Mouse (Mus musculus) embryonic stem cell, embryonic (primary cell): ENCODE measurements around the gene Mpp3.

ENCODE experiments used
- CTCF ChIA-PET, 4 experiments: fragments of 300-600 bp in 2 of 4; fragments of 350-600 bp in 2 of 4; sonication (Branson Sonifier 250); formaldehyde crosslinking; loops; one replicate each; lab custom pipeline; 2022; ENCODE audit warnings: inconsistent platforms in 2 of 4; lab: Charles Lee
- POLR2A ChIA-PET, 4 experiments: fragments of 300-600 bp in 2 of 4; fragments of 350-600 bp in 2 of 4; sonication (Branson Sonifier 250); formaldehyde crosslinking; loops; one replicate each; lab custom pipeline; 2022; ENCODE audit warnings: antibody characterized with exemption in 4 of 4, inconsistent platforms in 1 of 4; lab: Charles Lee

Mpp3 gene

GRCm38 (mm10) chr11:101984054-101985025 is 43.9 kb downstream of the Mpp3 start, which contains the start of gene Cfap97d1:
TSS of gene Cfap97d1 (plus strand) at chr11:101984279.
- ChIA-PET CTCF (interaction anchor here (0.5 to 6.5 kb wide), 40 partner anchors 9 to 682 kb away, joined by 3 to 84 read pairs (median 4); partner anchors contain the start of genes Cd300lg (in 2 of the 4), BC030867 (in 1 of the 4), Becn1 (in 1 of the 4) and Tmub2 (in 1 of the 4)), POLR2A (interaction anchor here (0.5 to 4.0 kb wide), 66 partner anchors 8 to 640 kb away, joined by 3 to 37 read pairs (median 4); partner anchors contain the start of genes BC030867 (in 2 of the 4), Etv4 (in 2 of the 4), Cd300lg (in 1 of the 4) and G6pc3 (in 1 of the 4))

DNA sequence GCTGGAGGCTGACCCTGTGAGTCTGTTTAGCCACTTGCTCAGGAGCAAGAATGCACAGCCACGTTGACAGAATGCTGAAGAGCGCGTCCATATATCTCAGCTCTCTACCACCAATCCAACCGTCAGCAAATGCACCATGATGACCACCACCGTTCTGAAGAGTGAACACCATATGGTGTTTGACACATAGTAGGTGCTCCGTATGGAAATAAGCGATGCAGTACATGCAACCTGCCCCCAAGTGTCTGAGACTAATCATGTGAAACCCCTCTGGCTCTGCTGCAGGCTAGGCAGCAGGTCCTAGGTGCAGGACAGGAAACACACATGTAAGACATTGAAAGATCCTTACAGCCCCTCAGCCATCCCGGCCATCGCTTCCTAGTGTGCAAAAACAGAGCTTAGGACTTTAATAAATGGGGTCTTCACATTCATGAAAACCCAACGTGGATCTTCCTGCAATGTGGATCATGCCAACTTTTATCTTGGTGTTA is 44.8 kb downstream of the Mpp3 start:
- CTCF ChIA-PET: interaction anchor here (0.5 to 6.5 kb wide), 32 partner anchors 8 to 325 kb away, joined by 3 to 84 read pairs (median 4); partner anchors contain the start of genes BC030867 (in 1 of the 4) and Cd300lg (in 1 of the 4)
- POLR2A ChIA-PET: interaction anchor here in 3 of 4 experiments (0.6 to 4.0 kb wide), 49 partner anchors 8 to 455 kb away, joined by 3 to 37 read pairs (median 4); partner anchors contain the start of genes BC030867 (in 1 of the 3), Cd300lg (in 1 of the 3), Etv4 (in 1 of the 3) and Lsm12 (in 1 of the 3)

DNA sequence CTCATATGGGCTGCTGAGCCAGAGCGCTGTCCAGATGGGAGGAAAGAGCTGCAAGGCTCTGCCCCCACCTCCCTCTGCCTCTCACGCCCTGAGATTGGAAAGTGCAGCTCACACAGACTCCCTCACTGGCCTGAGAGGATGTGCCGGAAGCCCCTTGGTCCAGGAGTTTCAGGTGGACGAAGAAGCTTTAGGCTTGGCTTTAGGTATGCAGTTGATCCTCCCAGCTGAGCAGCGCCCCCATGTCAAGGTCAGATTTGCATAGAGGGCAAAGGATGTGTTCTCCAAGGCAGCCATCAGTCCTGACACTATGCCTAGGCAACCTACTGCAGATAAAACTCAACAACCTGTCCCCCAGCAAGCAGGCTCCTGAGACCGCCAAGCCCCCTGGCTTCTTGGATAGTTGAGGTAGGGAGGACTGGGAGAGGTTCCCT is 45.3 kb downstream of the Mpp3 start:
- ChIA-PET POLR2A (interaction anchor here in 3 of 4 experiments (0.5 to 3.7 kb wide), 23 partner anchors 8 to 1825 kb away, joined by 3 to 37 read pairs (median 4); partner anchors contain the start of genes Cd300lg (in 1 of the 3), Etv4 (in 1 of the 3) and Sost (in 1 of the 3)), CTCF (interaction anchor here (0.5 to 6.5 kb wide), 19 partner anchors 8 to 326 kb away, joined by 3 to 84 read pairs (median 4); partner anchors contain the start of gene Cd300lg (in 1 of the 4))

GRCm38 (mm10) chr11:101981850-101982249 is 46.4 kb downstream of the Mpp3 start:
- ChIA-PET CTCF (interaction anchor here in 2 of 4 experiments (0.6 to 5.9 kb wide), 6 partner anchors 13 to 105 kb away, joined by 3 to 32 read pairs (median 4); no protein-coding TSS in a partner anchor), POLR2A (no interaction called here)

- CTCF ChIA-PET: interaction anchor here (0.5 to 2.5 kb wide), 5 partner anchors 12 to 461 kb away, joined by 3 to 6 read pairs (median 4); no protein-coding TSS in a partner anchor
- POLR2A ChIA-PET: interaction anchor here in 2 of 4 experiments (0.6 to 1.6 kb wide), 4 partner anchors 17 to 346 kb away, joined by 3 read pairs; no protein-coding TSS in a partner anchor
These were observed 47.6 kb downstream of the Mpp3 start for GRCm38 (mm10) chr11:101980603-101981157.

- ChIA-PET CTCF (interaction anchor here in 1 of 4 experiments (0.6 kb wide), 1 partner anchor 270 kb away, joined by 3 read pairs; the partner anchor contains the start of gene BC030867), POLR2A (interaction anchor here in 2 of 4 experiments (0.6 to 0.7 kb wide), 3 partner anchors 16 to 1786 kb away, joined by 3 read pairs; no protein-coding TSS in a partner anchor)
These were observed 49.1 kb downstream of the Mpp3 start for GRCm38 (mm10) chr11:101979140-101979539.

GRCm38 (mm10) chr11:101976949-101977348 is 51.3 kb downstream of the Mpp3 start:
- CTCF ChIA-PET: interaction anchor here (0.7 to 2.2 kb wide), 8 partner anchors 8 to 190 kb away, joined by 3 to 6 read pairs (median 4); no protein-coding TSS in a partner anchor
- POLR2A ChIA-PET: interaction anchor here in 2 of 4 experiments (0.6 to 0.7 kb wide), 3 partner anchors 13 to 469 kb away, joined by 3 to 4 read pairs (median 4); no protein-coding TSS in a partner anchor

DNA sequence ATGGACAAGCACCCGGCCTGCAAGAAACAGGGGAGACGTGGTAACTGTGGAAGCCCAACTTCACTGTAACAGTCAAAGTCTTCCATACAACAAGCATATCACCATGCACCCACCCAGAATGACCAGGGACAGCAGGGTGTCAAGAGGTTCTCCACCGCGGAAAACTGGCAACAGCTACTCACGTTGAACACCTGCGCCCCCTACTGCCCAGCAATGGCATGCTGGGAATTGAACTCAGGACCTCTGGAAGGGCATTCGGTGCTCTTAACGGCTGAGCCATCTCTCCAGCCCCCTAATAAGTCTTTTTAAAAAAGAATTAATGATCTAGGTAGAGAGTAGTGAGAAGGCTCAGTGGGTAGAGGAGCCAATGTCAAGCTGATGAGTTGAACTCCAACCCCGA is 53.3 kb downstream of the Mpp3 start:
- CTCF ChIA-PET: interaction anchor here (0.6 to 2.3 kb wide), 58 partner anchors 8 to 1033 kb away, joined by 3 to 14 read pairs (median 4); partner anchors contain the start of genes Cfap97d1 (in 3 of the 4), Dusp3 (in 1 of the 4), Mpp2 (in 1 of the 4) and Sost (in 1 of the 4)
- POLR2A ChIA-PET: interaction anchor here in 3 of 4 experiments (0.6 to 2.0 kb wide), 10 partner anchors 8 to 317 kb away, joined by 3 to 20 read pairs (median 3); partner anchors contain the start of gene Cfap97d1 (in 2 of the 3)

DNA sequence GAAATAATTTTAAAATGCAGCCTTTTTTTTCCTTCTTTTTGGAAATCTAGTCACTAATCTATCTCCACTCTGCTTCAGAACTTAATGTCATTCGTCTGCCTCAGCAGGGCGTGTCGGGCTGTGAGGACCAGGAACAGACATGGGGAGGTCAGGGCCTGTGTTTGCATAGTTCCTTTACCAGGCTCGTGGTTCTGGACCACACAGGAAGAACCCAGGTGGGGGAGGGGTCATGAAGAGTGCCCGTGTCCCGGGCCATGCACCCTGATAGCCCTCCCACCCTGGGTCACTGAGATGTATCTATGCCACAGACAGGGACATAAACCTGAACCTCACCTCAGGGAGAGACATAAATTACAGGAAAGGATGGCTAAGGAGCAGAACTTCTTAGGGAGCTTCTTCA is 54.1 kb downstream of the Mpp3 start:
- ChIA-PET CTCF (interaction anchor here in 2 of 4 experiments (0.8 to 2.2 kb wide), 10 partner anchors 9 to 754 kb away, joined by 3 to 14 read pairs (median 7); partner anchors contain the start of gene Cfap97d1 (in 1 of the 2)), POLR2A (interaction anchor here in 1 of 4 experiments (1.2 kb wide), 1 partner anchor 9 kb away, joined by 5 read pairs; no protein-coding TSS in a partner anchor)

- CTCF ChIA-PET: interaction anchor here in 2 of 4 experiments (0.7 to 2.2 kb wide), 7 partner anchors 16 to 160 kb away, joined by 3 to 11 read pairs (median 4); no protein-coding TSS in a partner anchor
These were observed 54.8 kb downstream of the Mpp3 start for GRCm38 (mm10) chr11:101973496-101973895.

DNA sequence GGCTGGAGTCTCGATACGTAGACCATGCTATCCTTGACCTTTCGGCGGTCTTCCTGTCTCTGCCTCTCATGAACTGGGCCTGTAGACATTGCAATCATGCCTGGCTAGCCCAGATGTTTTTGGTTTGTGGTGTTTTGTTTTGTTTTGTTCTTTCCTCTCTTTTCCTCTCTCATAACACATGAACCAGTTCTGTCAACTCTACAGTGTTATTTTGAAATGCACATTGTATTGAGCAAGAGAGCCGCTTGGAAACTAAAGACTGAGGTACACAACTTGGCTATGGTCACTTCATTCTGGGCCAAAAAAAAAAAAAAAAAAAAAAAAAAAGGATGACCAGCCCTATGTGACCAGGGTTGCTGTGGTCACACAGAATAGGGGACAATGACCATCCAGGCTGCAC is 55.6 kb downstream of the Mpp3 start:
- ChIA-PET POLR2A (interaction anchor here in 1 of 4 experiments (0.7 kb wide), 1 partner anchor 308 kb away, joined by 4 read pairs; the partner anchor contains the start of gene Arl4d), CTCF (interaction anchor here in 2 of 4 experiments (0.7 to 1.3 kb wide), 4 partner anchors 17 to 160 kb away, joined by 3 to 5 read pairs (median 4); no protein-coding TSS in a partner anchor)

More at GRCm38 (mm10) chr11:101973496-101973895, 54.8 kb downstream of the Mpp3 start:
- POLR2A ChIA-PET: interaction anchor here in 1 of 4 experiments (0.7 kb wide), 1 partner anchor 308 kb away, joined by 4 read pairs; the partner anchor contains the start of gene Arl4d

DNA sequence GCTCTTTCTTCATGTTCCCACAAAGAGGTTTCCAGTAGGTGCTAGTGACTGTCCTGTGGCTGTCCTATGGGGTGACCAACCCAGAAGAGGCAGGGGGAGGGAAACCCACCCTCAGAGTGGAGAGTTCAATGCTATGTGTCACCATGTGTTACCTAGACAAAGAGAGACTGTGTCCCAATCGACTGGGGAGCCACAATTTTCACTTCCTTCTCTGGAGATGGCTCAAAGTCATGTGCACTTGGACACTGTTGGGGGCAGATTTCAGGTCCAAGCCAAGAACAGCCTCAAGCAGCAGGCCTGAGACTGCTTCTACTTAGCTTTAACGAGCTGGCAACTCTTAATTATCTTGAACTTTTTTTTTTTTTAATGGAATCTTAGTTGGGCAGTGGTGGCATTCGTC is 56.2 kb downstream of the Mpp3 start:
- ChIA-PET POLR2A (interaction anchor here in 1 of 4 experiments (1.7 kb wide), 1 partner anchor 12 kb away, joined by 8 read pairs; the partner anchor contains the start of gene Cfap97d1), CTCF (interaction anchor here (0.6 to 1.3 kb wide), 5 partner anchors 62 to 1427 kb away, joined by 3 read pairs; partner anchors contain the start of gene Ttc25 (in 1 of the 4))

GRCm38 (mm10) chr11:101971410-101971809 is 56.9 kb downstream of the Mpp3 start:
- POLR2A ChIA-PET: interaction anchor here in 1 of 4 experiments (1.7 kb wide), 1 partner anchor 13 kb away, joined by 8 read pairs; the partner anchor contains the start of gene Cfap97d1
- CTCF ChIA-PET: interaction anchor here in 3 of 4 experiments (0.5 to 4.7 kb wide), 8 partner anchors 43 to 1162 kb away, joined by 3 to 45 read pairs (median 4); no protein-coding TSS in a partner anchor

GRCm38 (mm10) chr11:101969835-101970234 is 58.4 kb downstream of the Mpp3 start:
- POLR2A ChIA-PET: interaction anchor here in 3 of 4 experiments (0.6 to 4.5 kb wide), 9 partner anchors 14 to 1868 kb away, joined by 3 to 20 read pairs (median 5); partner anchors contain the start of gene Cfap97d1 (in 1 of the 3)
- CTCF ChIA-PET: interaction anchor here (0.5 to 7.7 kb wide), 24 partner anchors 14 to 651 kb away, joined by 3 to 86 read pairs (median 10); partner anchors contain the start of genes Cfap97d1 (in 2 of the 4) and Dusp3 (in 1 of the 4)

DNA sequence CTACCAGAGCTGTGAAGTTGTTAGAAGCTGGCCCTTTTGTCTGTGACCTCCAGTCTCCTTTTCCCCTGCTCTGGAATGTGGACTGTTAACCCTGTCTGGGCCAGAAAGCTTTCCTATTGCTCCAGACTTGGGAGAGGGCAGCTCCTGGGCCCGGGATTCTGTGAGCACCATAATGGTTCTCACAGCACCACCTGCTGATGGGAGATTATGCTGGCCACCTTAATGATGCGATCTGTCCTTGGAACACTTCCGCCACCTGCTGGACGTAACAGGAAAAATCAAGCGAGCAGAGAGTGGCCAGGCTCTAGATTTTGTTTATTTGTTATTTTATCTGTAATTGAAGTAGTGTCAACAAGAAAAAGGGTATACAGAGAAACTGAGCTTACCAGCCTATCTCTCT is 59.5 kb downstream of the Mpp3 start:
- ChIA-PET CTCF (interaction anchor here (0.5 to 7.7 kb wide), 93 partner anchors 9 to 393 kb away, joined by 3 to 86 read pairs (median 4); partner anchors contain the start of genes Cfap97d1 (in 3 of the 4) and Etv4 (in 1 of the 4)), POLR2A (interaction anchor here (0.5 to 4.5 kb wide), 25 partner anchors 15 to 462 kb away, joined by 3 to 20 read pairs (median 3); partner anchors contain the start of genes Cfap97d1 (in 2 of the 4), Arl4d (in 1 of the 4), Dhx8 (in 1 of the 4) and Grn (in 1 of the 4))
